Mouse (Mus musculus) urinary bladder, postnatal 14 days (tissue): ENCODE measurements around the gene Esx1.

ENCODE experiments used
- DNase-seq: peaks from one replicate; pipeline ENCODE4 v3.0.0; 2021; ENCODE audit warnings: low spot score

Gene Esx1

DNA sequence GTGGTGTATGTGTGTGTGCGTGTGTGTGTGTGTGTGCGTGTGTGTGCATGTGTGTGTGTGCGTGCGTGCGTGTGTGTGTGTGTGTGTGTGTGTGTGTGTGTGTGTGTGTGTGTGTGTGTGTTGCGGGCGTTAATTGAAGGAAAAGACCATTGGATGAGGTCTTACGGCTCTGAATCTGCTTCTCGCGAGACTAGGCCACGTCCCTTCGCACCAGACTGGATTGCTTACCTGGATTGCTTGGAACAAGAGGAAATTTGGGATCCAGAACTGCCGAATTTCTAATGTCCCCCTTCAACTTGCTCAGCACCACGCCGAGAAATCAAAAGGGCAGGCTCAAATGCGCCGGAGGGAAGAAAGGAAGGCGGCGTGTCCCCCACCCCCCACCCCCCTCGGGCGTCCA lies at the start of gene Esx1:
Gene Esx1, minus strand, starts transcription at position 366 of the 400 bp plus-strand sequence.
- no peak for DNase-seq

DNA sequence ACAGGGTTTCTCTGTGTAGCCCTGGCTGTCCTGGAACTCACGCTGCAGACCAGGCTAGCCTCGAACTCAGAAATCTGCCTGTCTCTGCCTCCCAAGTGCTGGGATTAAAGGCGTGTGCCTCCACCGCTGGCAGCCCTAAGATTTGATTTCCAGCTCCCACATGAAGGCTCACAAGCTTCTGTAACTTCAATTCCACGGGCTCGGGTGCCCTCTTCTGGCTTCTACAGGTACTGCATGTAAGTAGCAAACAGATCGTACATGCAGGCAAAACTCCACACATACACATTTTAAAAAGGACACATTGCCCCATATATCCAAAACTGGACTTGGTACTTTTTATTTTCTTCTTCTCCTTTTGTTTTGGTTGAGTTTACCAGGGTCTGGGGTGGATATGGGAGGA lies 48.1 kb upstream of the Esx1 start:
- peak; percentile 2 for DNase-seq

DNA sequence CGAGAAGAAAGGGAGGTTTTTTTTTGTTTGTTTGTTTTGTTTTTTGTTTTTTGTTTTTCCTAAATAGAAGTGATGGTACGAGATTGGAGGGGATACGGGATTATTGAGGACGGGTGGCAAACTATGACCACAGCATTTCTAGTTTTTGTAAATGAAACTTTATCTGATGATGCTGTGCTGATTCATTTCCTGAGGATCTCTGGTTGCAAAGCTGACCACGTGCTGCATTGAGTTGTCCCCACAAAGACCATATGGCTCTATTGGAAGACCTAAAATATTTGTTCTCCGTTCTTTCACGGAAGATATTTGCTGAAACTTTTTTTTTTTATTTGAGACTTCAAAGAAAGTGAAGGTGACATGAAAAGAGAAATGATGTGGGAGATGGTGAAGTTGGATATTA lies 45.8 kb upstream of the Esx1 start:
- DNase-seq = no peak

DNA sequence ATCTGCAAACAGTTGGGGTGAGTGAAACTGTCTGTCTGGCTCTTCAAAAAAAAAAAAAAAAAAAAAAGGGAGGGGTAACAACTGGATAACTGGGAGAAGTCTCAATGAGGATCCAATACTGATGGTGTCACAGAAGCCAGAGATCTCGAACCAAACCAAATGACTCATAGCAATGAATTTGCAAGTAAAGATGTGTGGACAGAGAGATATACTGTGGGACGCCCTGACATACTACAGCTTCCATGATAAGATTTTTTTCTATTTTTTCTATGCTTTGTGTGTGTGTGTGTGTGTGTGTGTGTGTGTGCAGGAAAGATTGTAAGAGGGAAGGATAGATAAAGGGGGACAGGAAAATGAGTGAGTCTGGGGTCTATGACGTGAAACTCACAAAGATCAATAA lies 43.7 kb upstream of the Esx1 start:
- DNase-seq = no peak

DNA sequence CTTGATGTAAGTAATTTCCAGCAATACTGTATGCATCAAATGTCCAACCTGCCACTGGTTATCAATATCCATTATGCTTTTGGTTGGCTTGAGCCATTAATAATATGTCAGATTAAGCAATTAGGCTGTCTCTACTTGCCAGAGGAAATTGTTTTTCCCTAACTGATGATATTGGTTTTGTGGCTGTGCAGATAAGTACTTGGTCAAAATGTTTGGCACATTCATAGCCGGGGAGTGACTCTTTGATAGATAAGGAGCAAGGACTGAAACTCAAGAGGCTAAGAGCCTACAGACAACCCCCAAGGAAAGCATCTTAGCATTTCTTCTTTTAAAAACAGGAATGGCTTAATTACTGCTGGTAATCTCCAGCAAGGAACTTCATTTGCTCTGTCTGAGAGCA lies 40.8 kb upstream of the Esx1 start:
- no peak for DNase-seq

DNA sequence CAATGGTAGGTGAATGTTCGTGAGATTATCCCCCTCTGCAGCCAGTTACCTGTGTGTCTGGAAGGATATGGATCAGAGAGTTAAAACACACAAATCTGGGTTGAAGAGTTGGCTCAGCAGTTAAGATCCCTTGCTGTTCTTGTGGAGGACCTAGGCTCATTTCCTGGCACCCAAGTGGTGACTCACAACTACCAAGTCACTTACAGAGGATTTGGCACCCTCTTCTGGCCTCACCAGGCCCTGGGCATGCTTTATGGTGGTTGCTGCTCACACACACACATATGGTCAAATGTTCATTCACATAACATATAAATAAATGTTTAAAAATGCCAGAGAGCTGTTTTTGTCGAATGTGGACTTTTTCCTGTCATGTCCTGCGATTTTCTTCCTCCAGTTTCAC lies 39.1 kb upstream of the Esx1 start:
- DNase-seq = no peak

DNA sequence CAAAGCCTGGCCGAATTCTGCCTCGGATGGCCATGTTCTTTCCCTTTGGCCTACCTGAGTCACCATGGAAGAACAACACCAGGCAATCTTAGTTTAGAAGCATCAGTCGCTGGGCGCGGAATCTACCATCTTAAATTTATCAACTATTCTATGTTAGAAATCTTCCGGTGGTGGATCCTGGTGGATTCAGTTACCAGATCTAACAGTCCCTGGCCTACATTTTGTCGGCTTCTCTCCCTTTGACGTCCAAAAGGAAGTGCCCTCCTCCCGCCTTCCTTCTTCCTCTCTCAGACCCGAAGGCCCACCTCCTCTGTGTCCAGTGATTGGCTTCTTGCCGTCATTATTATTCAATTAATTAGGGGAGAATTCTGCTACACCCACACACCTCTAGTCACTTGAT lies 27.2 kb upstream of the Esx1 start:
- no peak for DNase-seq

DNA sequence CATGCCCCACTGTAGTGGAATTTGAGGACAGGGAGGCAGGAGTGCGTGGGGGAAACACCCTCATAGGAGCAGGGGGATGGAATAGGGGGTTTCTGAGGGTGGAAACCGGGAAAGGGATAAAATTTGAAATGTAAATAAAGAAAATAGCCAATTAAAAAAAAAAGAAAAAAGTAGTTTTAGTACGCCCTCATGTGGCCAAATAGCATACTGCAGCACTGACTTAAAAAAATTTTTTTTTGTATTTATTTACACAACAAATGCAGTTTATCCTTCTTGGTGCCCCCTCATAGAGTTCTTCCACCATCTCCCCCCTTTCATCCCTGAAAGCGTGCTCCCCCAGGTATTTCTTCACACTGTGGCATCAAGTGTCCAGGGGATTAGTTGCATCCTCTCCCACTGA lies 22.8 kb upstream of the Esx1 start:
- DNase-seq = no peak

DNA sequence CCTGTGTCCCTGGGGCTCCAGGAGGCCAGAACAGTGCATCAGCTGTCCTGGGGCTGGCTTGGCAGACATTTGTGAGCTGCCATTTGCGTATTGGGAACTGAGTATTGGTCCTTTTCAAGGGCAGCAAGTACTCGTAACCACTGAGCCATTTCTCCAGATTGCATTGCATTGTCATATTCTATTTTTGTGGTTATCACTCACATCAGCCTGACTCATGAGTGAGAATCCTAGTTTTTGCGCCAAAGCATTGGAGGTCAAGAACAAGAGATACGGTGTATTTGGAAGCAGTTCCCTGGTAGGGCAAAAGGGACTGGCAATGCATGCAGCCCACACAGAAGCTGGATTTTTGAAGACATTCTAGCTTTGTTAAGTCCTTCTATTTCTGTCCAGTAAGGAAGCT lies 21.8 kb upstream of the Esx1 start:
- no peak for DNase-seq

DNA sequence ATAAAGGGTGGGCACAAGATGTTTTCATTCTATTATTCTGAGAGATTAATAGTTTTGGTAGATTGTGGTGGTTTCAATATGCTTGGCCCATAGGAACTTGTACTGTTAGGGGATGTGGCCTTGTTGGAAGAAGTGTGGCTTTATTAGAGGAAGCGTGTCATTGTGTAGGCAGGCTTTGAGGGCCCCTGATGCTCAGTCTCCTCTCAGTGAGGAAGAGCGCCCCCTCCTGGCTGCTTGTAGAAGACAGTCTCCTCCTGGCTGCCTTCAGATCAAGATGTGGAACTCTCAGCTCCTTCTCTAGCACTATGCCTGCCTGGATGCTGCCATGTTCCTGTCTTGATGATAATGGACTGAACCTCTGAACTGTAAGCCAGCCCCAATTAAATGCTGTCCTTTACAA lies 20.7 kb upstream of the Esx1 start:
- no peak for DNase-seq

DNA sequence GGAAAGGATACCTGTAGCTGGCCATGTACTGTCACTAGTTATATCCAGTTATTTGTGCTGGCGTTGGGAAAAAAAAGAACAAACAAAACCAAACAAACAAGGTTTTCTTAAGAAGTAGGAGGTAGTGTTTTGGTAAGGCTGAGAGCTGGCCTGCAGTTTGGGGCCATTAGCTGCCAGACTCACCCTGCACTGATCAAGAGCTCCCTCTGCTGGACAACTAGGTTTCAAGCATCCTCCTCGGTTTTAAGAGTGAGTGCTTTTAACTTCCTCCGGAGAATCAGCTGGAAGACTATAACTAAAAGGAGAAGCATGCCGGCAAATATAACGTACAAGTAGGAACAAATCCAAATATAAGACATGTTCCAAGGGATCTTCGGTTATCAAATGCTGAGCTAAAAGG lies 19.8 kb upstream of the Esx1 start:
- peak; percentile 50 for DNase-seq

DNA sequence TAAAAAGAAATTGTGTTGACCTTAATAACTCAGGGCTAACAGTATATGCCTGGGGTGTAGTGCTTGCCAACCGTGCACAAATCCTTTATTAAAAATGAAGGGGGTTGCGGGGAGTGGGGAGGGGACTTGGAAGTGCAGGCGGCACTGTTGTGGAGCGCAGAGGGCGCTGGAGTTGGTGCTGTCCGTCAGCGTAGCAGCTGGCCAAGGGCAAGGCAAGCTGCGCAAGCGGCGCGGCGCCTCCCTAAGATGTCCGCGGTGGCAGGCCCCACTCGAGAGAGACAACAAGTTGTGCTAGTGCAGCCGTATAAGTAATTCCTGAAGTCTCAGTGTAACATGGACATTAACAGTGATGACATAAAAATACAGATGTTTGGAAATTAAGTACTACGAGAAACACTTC lies 5.7 kb upstream of the Esx1 start:
- no peak for DNase-seq

DNA sequence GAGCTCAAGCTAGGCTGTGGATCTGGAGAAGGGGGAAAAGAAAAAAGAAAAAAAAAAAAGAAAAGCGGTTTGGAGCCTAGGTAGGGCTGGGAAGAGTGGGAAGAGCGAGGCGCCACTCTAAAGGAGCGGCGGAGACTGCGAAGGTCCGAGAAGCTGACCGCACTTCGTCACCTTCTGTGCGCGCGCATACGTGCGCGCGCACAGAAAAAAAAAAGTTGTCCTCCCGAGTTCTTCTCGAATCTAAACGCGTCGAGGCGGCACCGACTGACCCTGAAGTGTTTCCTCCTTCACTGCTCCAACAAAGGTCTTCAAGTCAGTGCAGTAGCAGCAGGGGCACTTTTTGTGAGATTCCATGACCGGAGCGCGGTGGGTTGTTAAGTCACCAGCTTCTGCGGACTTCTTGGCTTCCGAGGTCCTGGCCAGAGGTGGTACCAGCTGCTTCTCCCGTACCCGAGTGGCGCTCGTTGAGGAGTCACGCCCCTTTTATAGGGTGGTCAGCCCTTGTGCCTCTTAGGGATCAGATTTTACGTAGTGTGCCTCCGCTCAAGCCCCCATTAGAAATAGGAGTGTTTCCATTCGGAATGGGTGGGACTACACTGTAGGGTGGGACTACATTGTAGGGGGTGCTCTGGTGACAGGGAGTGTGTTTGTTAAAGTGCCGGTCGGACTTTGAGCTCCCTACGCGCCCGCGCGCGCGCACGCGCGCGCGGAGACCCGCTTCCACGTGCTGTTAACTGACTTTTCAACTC lies 2.0 kb downstream of the Esx1 start:
- DNase-seq = no peak

DNA sequence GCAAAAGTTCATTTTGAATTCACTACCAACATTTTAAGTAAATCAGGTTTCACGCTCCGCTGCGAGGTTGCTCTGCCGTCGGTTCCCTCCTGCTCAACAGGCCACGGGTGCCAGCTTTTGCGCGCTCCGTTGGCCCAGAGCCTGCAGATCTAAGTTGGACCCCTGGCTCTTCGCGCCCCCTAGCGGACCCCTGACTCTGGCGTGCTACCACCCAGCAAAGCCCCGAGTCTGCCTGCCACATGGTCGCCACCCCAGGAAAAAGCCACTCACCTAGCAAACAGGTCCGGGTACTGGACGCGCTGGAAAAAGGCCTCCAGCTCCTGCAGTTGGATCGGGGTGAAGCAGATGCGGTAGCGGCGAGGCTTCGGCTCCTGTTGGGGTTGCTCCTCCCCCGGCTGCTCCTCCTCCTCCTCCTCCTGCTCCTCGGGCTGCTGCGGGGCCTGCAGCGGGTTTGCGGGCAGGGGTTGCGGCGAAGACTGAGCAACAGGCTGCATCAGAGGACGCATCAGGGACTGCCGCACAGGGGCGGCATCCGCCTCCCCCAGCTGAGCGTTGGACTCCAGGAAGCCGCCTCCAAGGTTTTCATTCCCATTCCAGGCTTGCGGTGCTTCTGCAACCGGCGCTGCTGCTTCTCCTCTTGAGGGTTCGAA lies 3.7 kb downstream of the Esx1 start:
- DNase-seq = peak; percentile 9

DNA sequence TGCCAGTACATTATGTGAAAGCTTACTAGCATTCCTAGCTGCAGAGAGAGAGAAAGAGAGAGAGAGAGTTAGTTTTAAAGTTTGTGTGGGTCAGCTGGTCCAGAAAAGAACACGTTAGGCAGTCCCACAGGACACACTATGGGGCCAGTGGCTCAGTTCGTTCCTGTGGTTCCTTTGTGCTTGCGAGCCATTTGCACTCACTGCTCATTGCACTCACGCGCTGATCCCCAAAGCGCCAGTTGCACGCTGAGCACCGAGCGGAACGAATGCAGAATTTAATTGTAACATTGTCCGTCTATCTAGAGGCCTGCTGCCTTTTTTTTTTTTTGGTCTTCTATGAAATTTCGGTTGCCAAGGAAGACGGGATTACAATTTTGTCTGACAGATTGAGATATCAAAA lies 15.4 kb downstream of the Esx1 start:
- DNase-seq = no peak

DNA sequence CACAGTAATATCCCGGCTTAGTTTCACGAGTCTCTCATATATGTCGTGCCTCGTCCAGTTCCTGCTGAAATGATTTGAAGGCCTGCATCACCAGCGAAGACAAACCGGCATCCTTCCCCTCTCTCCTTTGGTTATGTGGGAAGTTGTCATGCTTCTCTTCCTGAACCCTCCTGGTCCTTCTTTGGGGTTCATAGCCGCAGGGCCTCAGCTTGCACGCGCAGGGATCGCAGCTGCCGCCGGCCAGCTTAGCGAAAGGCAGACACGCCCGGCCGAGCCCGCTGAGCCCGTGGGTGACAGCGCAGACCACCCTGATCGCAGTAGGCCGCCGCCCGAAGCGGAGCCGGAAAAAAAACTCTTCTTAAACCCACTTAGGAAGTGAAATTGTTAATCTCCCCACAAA lies 17.4 kb downstream of the Esx1 start:
- DNase-seq = no peak
